Mouse (Mus musculus): ENCODE results near the gene Pdgfa. TPM values are rescaled to one million over a fixed set of nuclear protein-coding genes. Genes with fewer than 3 reads are reported as not detected.

The Pdgfa gene
- total RNA-seq (2021), result 10 to 100 TPM; 22.0 to 23.3 TPM
- long read RNA-seq, experiment 1, transcript Pdgfa-202 (6 exons, 2,060 nt), result major isoform, 33 of 50 reads
- long read RNA-seq, experiment 1, transcript Pdgfa-204 (7 exons, 1,287 nt), result minor isoform, 7 of 50 reads
- long read RNA-seq, experiment 1, partial matches to known transcripts, result 2 of 50 reads
- long read RNA-seq, experiment 1, other reads (novel, unspliced or antisense), result 6 of 50 reads
- long read RNA-seq, experiment 2, transcript Pdgfa-202 (6 exons, 2,060 nt), result major isoform, 17 of 26 reads
- long read RNA-seq, experiment 2, partial matches to known transcripts, result 3 of 26 reads
- long read RNA-seq, experiment 2, other reads (novel, unspliced or antisense), result 6 of 26 reads

- peak; percentile 75 for DNase-seq
Measured at GRCm38 (mm10) chr5:138997171-138997788, at the start of gene Pdgfa. Gene Pdgfa, minus strand, starts transcription at chr5:138997370.

- no peak for DNase-seq
Measured at GRCm38 (mm10) chr5:139046636-139047035, 49.5 kb upstream of the Pdgfa start.

GRCm38 (mm10) chr5:139043546-139043945 lies 46.4 kb upstream of the Pdgfa start:
- no peak for DNase-seq

GRCm38 (mm10) chr5:139042299-139042698 lies 45.1 kb upstream of the Pdgfa start:
- DNase-seq, result no peak

- DNase-seq, result no peak
Measured at GRCm38 (mm10) chr5:139035171-139035570, 38.0 kb upstream of the Pdgfa start.

- DNase-seq, result no peak
Measured at GRCm38 (mm10) chr5:139034746-139035145, 37.6 kb upstream of the Pdgfa start.

- DNase-seq, result peak; percentile 68
Measured at GRCm38 (mm10) chr5:139033406-139034317, 36.5 kb upstream of the Pdgfa start.

GRCm38 (mm10) chr5:139027603-139028002 lies 30.4 kb upstream of the Pdgfa start:
- no peak for DNase-seq

GRCm38 (mm10) chr5:139024351-139025105 lies 27.4 kb upstream of the Pdgfa start:
- DNase-seq, result no peak

GRCm38 (mm10) chr5:139020595-139020994 lies 23.4 kb upstream of the Pdgfa start:
- no peak for DNase-seq

- peak; percentile 83 for DNase-seq
Measured at GRCm38 (mm10) chr5:139017371-139018124, 20.4 kb upstream of the Pdgfa start.

GRCm38 (mm10) chr5:139015097-139015496 lies 17.9 kb upstream of the Pdgfa start:
- peak; percentile 94 for DNase-seq

GRCm38 (mm10) chr5:139010649-139011048 lies 13.5 kb upstream of the Pdgfa start:
- DNase-seq, result no peak

GRCm38 (mm10) chr5:139007141-139007775 lies 10.1 kb upstream of the Pdgfa start:
- peak; percentile 27 for DNase-seq

GRCm38 (mm10) chr5:139004588-139004987 lies 7.4 kb upstream of the Pdgfa start:
- no peak for DNase-seq

- no peak for DNase-seq
Measured at GRCm38 (mm10) chr5:138999716-139000115, 2.5 kb upstream of the Pdgfa start.

- peak; percentile 47 for DNase-seq
Measured at GRCm38 (mm10) chr5:138997936-138998580, 888 bp upstream of the Pdgfa start.

GRCm38 (mm10) chr5:138996322-138997073 lies 672 bp downstream of the Pdgfa start:
- DNase-seq, result peak; percentile 69

GRCm38 (mm10) chr5:138995721-138996311 lies 1.4 kb downstream of the Pdgfa start:
- peak; percentile 84 for DNase-seq
